Mouse (Mus musculus) kidney, postnatal 0 days (tissue): ENCODE measurements around the gene Rem1. TPM values are rescaled to one million over a fixed set of nuclear protein-coding genes. Genes with fewer than 3 reads are reported as not detected.

Experiments
- ATAC-seq: fragments of 200-750 bp; cut with Nextera tagmentation; replicated peaks from 2 replicates; pipeline ENCODE4 v1.8.0; 2017; ENCODE audit warnings: low read depth, moderate number of reproducible peaks, moderate TSS enrichment, moderate library complexity; ENCODE audit not compliant: low FRiP score
- DNase-seq: peaks from one replicate; pipeline ENCODE4 v3.0.0-alpha.2; 2016; ENCODE audit warnings: low spot score
- H3K27ac ChIP-seq: fragments of 300-500 bp; sonication (generic); 2 replicates; pipeline ENCODE4 v1.5.1; 2014; ENCODE audit warnings: mild to moderate bottlenecking
- H3K27me3 ChIP-seq: fragments of 300-500 bp; sonication (generic); 2 replicates; pipeline ENCODE4 v1.6.1; 2014; ENCODE audit warnings: low read length, mixed read lengths; ENCODE audit not compliant: insufficient read depth
- H3K36me3 ChIP-seq: fragments of 300-500 bp; sonication (generic); 2 replicates; pipeline ENCODE4 v1.6.1; 2014; ENCODE audit warnings: low read length, mixed read lengths; ENCODE audit not compliant: insufficient read depth
- H3K4me1 ChIP-seq: fragments of 300-500 bp; sonication (generic); replicated peaks from 2 replicates; pipeline ENCODE4 v1.6.1; 2014; ENCODE audit warnings: antibody characterized with exemption, low read length, mixed read lengths; ENCODE audit not compliant: insufficient read depth
- H3K4me2 ChIP-seq: fragments of 300-500 bp; sonication (generic); 2 replicates; pipeline ENCODE4 v1.6.1; 2014; ENCODE audit warnings: mild to moderate bottlenecking, low read length, moderate library complexity, mixed read lengths
- H3K4me3 ChIP-seq: fragments of 300-500 bp; sonication (generic); replicated peaks from 2 replicates; pipeline ENCODE4 v1.5.1; 2014; ENCODE audit warnings: low read depth, low read length
- H3K9ac ChIP-seq: fragments of 300-500 bp; sonication (generic); 2 replicates; pipeline ENCODE4 v1.6.1; 2014; ENCODE audit warnings: low read depth, low read length
- H3K9me3 ChIP-seq: fragments of 300-500 bp; sonication (generic); replicated peaks from 2 replicates; pipeline ENCODE4 v1.6.1; 2016; ENCODE audit warnings: low read length, inconsistent platforms, mixed read lengths
- CTCF ChIP-seq: IDR thresholded peaks from 2 replicates; pipeline ENCODE4 v1.5.1; 2016; ENCODE audit warnings: antibody characterized with exemption, low read depth, mild to moderate bottlenecking, moderate library complexity
- WGBS: fragments of 180-500 bp; shearing (Covaris S2); extraction: QIAGEN DNeasy Blood & Tissue Kit; methylation state at CpG from one replicate; pipeline ENCODE4 v1.1.7; 2014; 5-methylcytosine and 5-hydroxymethylcytosine counted together
- polyA plus RNA-seq: library from polyadenylated mRNA; unstranded; fragments of >200 nt; fragmentation: Nextera tagmentation; extraction: Ambion mirVana; gene quantifications from 2 replicates; pipeline ENCODE4 v1.2.1, GENCODE M21; 2015

Rem1 gene
- polyA plus RNA-seq, 1 experiment from 2014 or later = 48.3 TPM

DNA sequence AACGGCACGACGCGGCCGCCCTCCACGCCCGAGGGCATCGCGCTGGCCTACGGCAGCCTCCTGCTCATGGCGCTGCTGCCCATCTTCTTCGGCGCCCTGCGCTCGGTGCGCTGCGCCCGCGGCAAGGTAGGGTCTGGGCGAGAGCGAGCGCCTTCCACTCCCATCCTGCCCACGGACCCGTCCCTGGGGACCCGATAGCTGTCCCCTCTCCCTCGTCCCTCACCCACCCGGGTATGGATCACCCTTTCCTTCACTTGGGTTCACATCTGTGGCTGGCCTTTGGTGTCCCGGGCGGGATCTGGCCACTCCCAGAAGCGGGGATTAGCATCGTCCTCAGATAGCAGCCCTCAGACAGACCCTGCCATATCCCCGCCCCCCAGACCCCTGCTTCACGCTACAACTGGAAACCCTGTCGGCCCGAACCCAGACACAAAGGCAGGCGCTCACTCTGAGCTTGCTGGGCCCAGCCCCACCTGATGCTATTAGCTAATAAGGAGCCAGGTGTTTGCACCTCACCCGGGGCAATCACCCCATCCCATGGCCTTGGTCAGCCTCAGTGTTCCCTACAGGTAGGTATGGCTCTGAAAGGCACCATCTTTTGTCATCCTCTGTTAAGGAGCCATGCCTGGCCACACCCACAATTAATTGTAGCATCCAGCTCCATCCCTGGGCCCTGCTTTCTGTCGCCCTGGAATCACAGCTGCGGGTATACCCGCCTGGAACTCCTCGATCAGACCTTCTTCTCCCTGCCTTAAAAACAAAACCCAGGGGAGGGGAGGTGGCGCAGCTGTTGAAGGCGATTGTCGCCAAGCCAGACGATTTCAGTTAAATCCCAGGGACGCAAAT is 43.1 kb downstream of the Rem1 start:
- no peak for TF ChIP-seq CTCF
- Histone ChIP-seq H3K4me2 (peak overlapping the region; percentile 86), H3K4me3 (peak overlapping the region; percentile 72), H3K36me3 (peaks cover 5% of the 10 kb centered on the region; the same call in 1 of the 2 replicates), H3K4me1 (peaks cover 25% of the 10 kb centered on the region), H3K27ac (peak overlapping the region; percentile 92), H3K9ac (peak overlapping the region; percentile 94), H3K9me3 (no peaks in the 10 kb centered on the region), H3K27me3 (no peaks in the 10 kb centered on the region)
- DNase-seq (peak; percentile 71), ATAC-seq (peak; percentile 60)
- under 1% methylated on average over 46 of the region's 46 CpGs for WGBS

DNA sequence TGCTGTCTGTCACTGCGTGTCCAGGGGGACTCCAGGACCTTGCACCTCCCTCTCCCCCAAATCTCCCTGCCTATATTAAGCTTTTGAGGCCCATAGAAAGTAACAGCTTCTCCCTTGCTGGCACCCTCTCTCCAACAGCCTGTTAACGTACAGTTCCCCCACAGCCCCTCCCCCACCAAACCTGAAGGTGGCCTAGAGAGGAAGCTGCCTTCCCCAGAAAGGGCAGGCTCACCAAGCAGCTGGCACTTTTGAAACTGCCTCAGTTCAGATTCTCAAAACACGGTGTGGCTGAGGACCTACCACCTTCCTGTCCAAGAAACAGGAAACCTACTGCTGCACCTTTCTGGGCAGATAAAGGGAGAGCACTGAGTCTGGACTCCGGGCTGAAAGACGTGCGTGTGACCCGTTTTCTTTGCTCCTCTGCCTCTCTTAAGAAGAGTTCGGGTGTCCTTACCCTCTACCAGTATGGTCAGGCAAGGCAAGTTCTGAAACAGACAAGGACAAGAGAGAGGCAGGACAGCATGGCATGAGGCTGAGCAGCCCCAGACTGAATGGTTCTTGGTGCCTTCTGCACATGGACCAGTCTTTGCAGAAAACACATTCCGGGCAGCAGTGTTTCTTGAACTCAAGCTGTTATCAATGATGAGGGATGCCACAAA is 44.4 kb downstream of the Rem1 start:
- Histone ChIP-seq H3K27me3 (no peaks in the 10 kb centered on the region), H3K27ac (0 out of 2 replicates have a peak overlapping the region, but pooled peaks have one; percentile 92), H3K9me3 (no peaks in the 10 kb centered on the region), H3K36me3 (peaks cover 11% of the 10 kb centered on the region), H3K4me2 (peak overlapping the region; percentile 86), H3K4me1 (peaks cover 25% of the 10 kb centered on the region), H3K4me3 (peak overlapping the region; percentile 72), H3K9ac (peak overlapping the region; percentile 94)
- TF ChIP-seq CTCF = no peak
- DNase-seq (no peak), ATAC-seq (no peak)
- 34% methylated on average over 9 of the region's 9 CpGs for WGBS

DNA sequence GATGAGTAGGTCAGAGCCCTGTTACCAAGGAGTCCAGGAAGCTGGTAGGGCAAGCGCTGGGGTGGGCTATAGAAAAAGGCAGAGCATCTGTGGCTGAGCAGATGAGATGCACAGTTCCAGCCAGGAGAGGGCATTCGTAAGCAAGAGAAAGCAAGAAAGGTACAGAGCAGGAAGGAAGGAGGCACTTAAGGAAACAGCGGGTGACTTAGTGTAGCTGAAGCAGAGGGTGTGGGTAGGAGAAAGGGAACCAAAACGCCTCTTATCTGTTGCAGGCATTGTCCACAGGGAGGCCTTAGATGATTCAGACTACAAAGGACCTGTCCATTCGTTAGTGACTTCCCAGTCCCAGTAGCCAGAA is 44.9 kb downstream of the Rem1 start:
- Histone ChIP-seq H3K4me3 (peak overlapping the region; percentile 72), H3K9me3 (no peaks in the 10 kb centered on the region), H3K36me3 (peaks cover 16% of the 10 kb centered on the region), H3K4me1 (peaks cover 25% of the 10 kb centered on the region), H3K27ac (no peak overlapping the region), H3K9ac (0 out of 2 replicates have a peak overlapping the region, but pooled peaks have one; percentile 94), H3K4me2 (peak overlapping the region; percentile 86), H3K27me3 (no peaks in the 10 kb centered on the region)
- TF ChIP-seq CTCF = peak; percentile 70
- DNase-seq (peak; percentile 87), ATAC-seq (peak; percentile 26; the same call in 1 of the 2 replicates)
- WGBS = 20% methylated on average over 5 of the region's 5 CpGs

GRCm38 (mm10) chr2:152672166-152672565 is 45.4 kb downstream of the Rem1 start:
- DNase-seq (no peak), ATAC-seq (no peak)
- Histone ChIP-seq H3K4me1 (peaks cover 25% of the 10 kb centered on the region), H3K36me3 (peaks cover 21% of the 10 kb centered on the region), H3K9ac (peak overlapping the region; percentile 94; the same call in 1 of the 2 replicates), H3K4me3 (no peak overlapping the region; the same call in 1 of the 2 replicates), H3K27me3 (no peaks in the 10 kb centered on the region), H3K9me3 (no peaks in the 10 kb centered on the region), H3K27ac (no peak overlapping the region), H3K4me2 (peak overlapping the region; percentile 86)
- no peak for TF ChIP-seq CTCF
- WGBS = 55% methylated on average over 12 of the region's 12 CpGs

GRCm38 (mm10) chr2:152674148-152674547 is 47.4 kb downstream of the Rem1 start:
- WGBS = 66% methylated on average over 11 of the region's 11 CpGs
- no peak for ATAC-seq
- Histone ChIP-seq H3K9me3 (no peaks in the 10 kb centered on the region), H3K27me3 (no peaks in the 10 kb centered on the region), H3K4me1 (peaks cover 25% of the 10 kb centered on the region), H3K9ac (no peak overlapping the region), H3K4me3 (no peak overlapping the region), H3K27ac (no peak overlapping the region), H3K4me2 (no peak overlapping the region), H3K36me3 (peaks cover 29% of the 10 kb centered on the region)
- DNase-seq = no peak
- TF ChIP-seq CTCF = no peak

DNA sequence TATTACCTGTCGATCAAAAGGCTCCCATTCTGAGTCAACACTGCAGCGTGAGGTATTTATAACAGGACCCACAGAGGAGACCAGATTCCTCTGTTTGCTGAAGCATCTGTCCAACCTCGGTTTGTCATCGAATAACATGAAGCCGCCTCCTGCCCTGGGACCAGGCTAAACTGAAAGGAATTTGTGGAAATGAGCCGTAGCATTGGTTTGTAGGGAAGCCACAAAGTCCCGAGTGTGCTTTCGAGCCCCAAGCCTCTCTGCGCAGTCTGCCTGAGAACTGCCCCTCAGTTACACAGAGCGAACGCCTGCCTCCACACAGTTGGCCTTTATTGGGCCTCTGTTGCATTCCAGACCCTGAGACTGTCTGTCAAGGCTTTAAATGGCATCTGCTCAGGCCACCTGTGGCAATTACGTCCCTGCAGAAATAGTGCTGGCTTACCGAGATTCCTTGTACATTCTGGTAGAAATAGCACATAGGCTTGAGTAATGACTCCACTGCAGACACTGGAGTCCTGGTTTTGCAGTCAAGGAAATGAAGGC is 48.6 kb downstream of the Rem1 start:
- Histone ChIP-seq H3K27me3 (no peaks in the 10 kb centered on the region), H3K9me3 (no peaks in the 10 kb centered on the region), H3K27ac (no peak overlapping the region), H3K9ac (no peak overlapping the region), H3K4me2 (no peak overlapping the region), H3K36me3 (peaks cover 39% of the 10 kb centered on the region), H3K4me3 (no peak overlapping the region), H3K4me1 (peaks cover 28% of the 10 kb centered on the region)
- 72% methylated on average over 13 of the region's 13 CpGs for WGBS
- TF ChIP-seq CTCF = no peak
- no peak for DNase-seq
- no peak for ATAC-seq
